Mouse (Mus musculus): ENCODE results near the gene Slain1. TPM values are rescaled to one million over a fixed set of nuclear protein-coding genes. Genes with fewer than 3 reads are reported as not detected.
A peak's percentile ranks its signal among the peaks of the same experiment; 100 is the strongest.

Slain1 gene
- polyA plus RNA-seq, 1 experiment from 2014 or later: 2.4 TPM

- ATAC-seq (ENCODE audit: insufficient read depth): no peak
- no peak overlapping the region for H3K4me3 ChIP-seq (ENCODE audit: low read depth, low read length)
- no peak for TF ChIP-seq CTCF (IDR thresholded peaks at IDR 0.05; ENCODE audit: low read depth)
- H3K4me2 ChIP-seq: no peak overlapping the region
- H3K27me3 ChIP-seq (ENCODE audit: insufficient read depth, low read length): no peaks in the 10 kb centered on the region
- no peaks in the 10 kb centered on the region for H3K4me1 ChIP-seq (ENCODE audit: insufficient read depth)
- no peaks in the 10 kb centered on the region for H3K9me3 ChIP-seq (ENCODE audit: low read depth, low read length)
- WGBS: 53% methylated on average over 8 of the region's 8 CpGs
- H3K36me3 ChIP-seq (ENCODE audit: insufficient read depth): no peaks in the 10 kb centered on the region
- no peak overlapping the region for H3K9ac ChIP-seq
- H3K27ac ChIP-seq (ENCODE audit: low read depth): no peak overlapping the region
- DNase-seq: no peak
Observed at GRCm38 (mm10) chr14:103666347-103666954, 16.4 kb downstream of the Slain1 start.

GRCm38 (mm10) chr14:103667036-103667435 is 17.0 kb downstream of the Slain1 start:
- Histone ChIP-seq H3K36me3 (ENCODE audit: insufficient read depth) (no peaks in the 10 kb centered on the region), H3K27me3 (ENCODE audit: insufficient read depth, low read length) (no peaks in the 10 kb centered on the region), H3K9me3 (ENCODE audit: low read depth, low read length) (no peaks in the 10 kb centered on the region), H3K4me2 (no peak overlapping the region), H3K9ac (no peak overlapping the region), H3K4me1 (ENCODE audit: insufficient read depth) (no peaks in the 10 kb centered on the region), H3K4me3 (ENCODE audit: low read depth, low read length) (no peak overlapping the region), H3K27ac (ENCODE audit: low read depth) (no peak overlapping the region)
- no peak for ATAC-seq (ENCODE audit: insufficient read depth)
- TF ChIP-seq CTCF (IDR thresholded peaks at IDR 0.05; ENCODE audit: low read depth): no peak
- no peak for DNase-seq
- 88% methylated on average over 8 of the region's 8 CpGs for WGBS

- Histone ChIP-seq H3K27ac (ENCODE audit: low read depth) (no peak overlapping the region), H3K36me3 (ENCODE audit: insufficient read depth) (no peaks in the 10 kb centered on the region), H3K4me1 (ENCODE audit: insufficient read depth) (peaks cover 8% of the 10 kb centered on the region; the same call in 1 of the 2 replicates), H3K4me2 (peak overlapping the region; percentile 54), H3K9me3 (ENCODE audit: low read depth, low read length) (no peaks in the 10 kb centered on the region), H3K9ac (no peak overlapping the region; the same call in 1 of the 2 replicates), H3K4me3 (ENCODE audit: low read depth, low read length) (no peak overlapping the region), H3K27me3 (ENCODE audit: insufficient read depth, low read length) (no peaks in the 10 kb centered on the region)
- 22% methylated on average over 18 of the region's 18 CpGs for WGBS
- TF ChIP-seq CTCF (IDR thresholded peaks at IDR 0.05; ENCODE audit: low read depth): no peak
- DNase-seq (peak; percentile 27), ATAC-seq (ENCODE audit: insufficient read depth) (peak; percentile 64; the same call in 1 of the 2 replicates)
Observed at GRCm38 (mm10) chr14:103679395-103680217, 29.6 kb downstream of the Slain1 start.

- Histone ChIP-seq H3K9me3 (ENCODE audit: low read depth, low read length) (no peaks in the 10 kb centered on the region), H3K4me2 (peak overlapping the region; percentile 54), H3K27ac (ENCODE audit: low read depth) (no peak overlapping the region), H3K9ac (no peak overlapping the region; the same call in 1 of the 2 replicates), H3K4me3 (ENCODE audit: low read depth, low read length) (no peak overlapping the region), H3K36me3 (ENCODE audit: insufficient read depth) (no peaks in the 10 kb centered on the region), H3K4me1 (ENCODE audit: insufficient read depth) (peaks cover 8% of the 10 kb centered on the region; the same call in 1 of the 2 replicates), H3K27me3 (ENCODE audit: insufficient read depth, low read length) (no peaks in the 10 kb centered on the region)
- DNase-seq: peak; percentile 48
- no peak for TF ChIP-seq CTCF (IDR thresholded peaks at IDR 0.05; ENCODE audit: low read depth)
- 18% methylated on average over 7 of the region's 7 CpGs for WGBS
- ATAC-seq (ENCODE audit: insufficient read depth): peak; percentile 92
Observed at GRCm38 (mm10) chr14:103680285-103680819, 30.3 kb downstream of the Slain1 start.

- 75% methylated on average over 9 of the region's 9 CpGs for WGBS
- no peak overlapping the region for H3K4me2 ChIP-seq
- H3K9me3 ChIP-seq (ENCODE audit: low read depth, low read length): no peaks in the 10 kb centered on the region
- DNase-seq: no peak
- H3K27me3 ChIP-seq (ENCODE audit: insufficient read depth, low read length): no peaks in the 10 kb centered on the region
- peaks cover 8% of the 10 kb centered on the region; the same call in 1 of the 2 replicates for H3K4me1 ChIP-seq (ENCODE audit: insufficient read depth)
- no peak for ATAC-seq (ENCODE audit: insufficient read depth)
- H3K4me3 ChIP-seq (ENCODE audit: low read depth, low read length): no peak overlapping the region
- H3K36me3 ChIP-seq (ENCODE audit: insufficient read depth): no peaks in the 10 kb centered on the region
- no peak for TF ChIP-seq CTCF (IDR thresholded peaks at IDR 0.05; ENCODE audit: low read depth)
- no peak overlapping the region for H3K27ac ChIP-seq (ENCODE audit: low read depth)
- no peak overlapping the region for H3K9ac ChIP-seq
Observed at GRCm38 (mm10) chr14:103682633-103683390, 32.8 kb downstream of the Slain1 start.

GRCm38 (mm10) chr14:103686994-103687393 is 37.0 kb downstream of the Slain1 start:
- no peak overlapping the region for H3K4me2 ChIP-seq
- no peak overlapping the region for H3K4me3 ChIP-seq (ENCODE audit: low read depth, low read length)
- no peak overlapping the region for H3K9ac ChIP-seq
- ATAC-seq (ENCODE audit: insufficient read depth) (no peak), DNase-seq (no peak)
- H3K4me1 ChIP-seq (ENCODE audit: insufficient read depth): no peaks in the 10 kb centered on the region
- WGBS: 86% methylated on average over 2 of the region's 2 CpGs
- H3K27me3 ChIP-seq (ENCODE audit: insufficient read depth, low read length): no peaks in the 10 kb centered on the region
- H3K27ac ChIP-seq (ENCODE audit: low read depth): no peak overlapping the region
- H3K36me3 ChIP-seq (ENCODE audit: insufficient read depth): no peaks in the 10 kb centered on the region
- H3K9me3 ChIP-seq (ENCODE audit: low read depth, low read length): no peaks in the 10 kb centered on the region
- TF ChIP-seq CTCF (IDR thresholded peaks at IDR 0.05; ENCODE audit: low read depth): no peak
